Mouse (Mus musculus): ENCODE results near the gene Fam126a.

- TF ChIP-seq FLI1 (IDR thresholded peaks at IDR 0.05; ENCODE audit: low read length): no peak
- no peak for TF ChIP-seq GATA1 (IDR thresholded peaks at IDR 0.05; ENCODE audit: borderline replicate concordance, low read length)
Measured at GRCm38 (mm10) chr5:24068955-24069354, 38.5 kb upstream of the Fam126a start.

Measured in megakaryocyte, embryonic 14.5 days (primary cell).